Mouse (Mus musculus): Measurements from ENCODE around the gene Rbfox1. TPM values are rescaled to one million over a fixed set of nuclear protein-coding genes. Genes with fewer than 3 reads are reported as not detected.
A peak's percentile ranks its signal among the peaks of the same experiment; 100 is the strongest.

Rbfox1 gene
- polyA plus RNA-seq, 1 experiment from 2014 or later = 2.2 TPM

- no peak overlapping the region for H3K9ac ChIP-seq
- peaks cover 10% of the 10 kb centered on the region; the same call in 1 of the 2 replicates for H3K4me1 ChIP-seq
- no peaks in the 10 kb centered on the region for H3K27me3 ChIP-seq
- no peak overlapping the region for H3K27ac ChIP-seq
- no peak overlapping the region for H3K4me2 ChIP-seq
- H3K9me3 ChIP-seq = no peaks in the 10 kb centered on the region
- ATAC-seq (ENCODE audit: borderline replicate concordance, extremely low read depth, low FRiP score, low TSS enrichment) = no peak
- no peaks in the 10 kb centered on the region for H3K36me3 ChIP-seq
- no peak overlapping the region for H3K4me3 ChIP-seq
- WGBS = 69% methylated on average over 10 of the region's 10 CpGs
Observed at GRCm38 (mm10) chr16:7145505-7145904, 1260.3 kb downstream of the Rbfox1 start.

- 49% methylated on average over 6 of the region's 6 CpGs for WGBS
- no peak overlapping the region for H3K27ac ChIP-seq
- ATAC-seq (ENCODE audit: borderline replicate concordance, extremely low read depth, low FRiP score, low TSS enrichment) = no peak
Observed at GRCm38 (mm10) chr16:7146454-7146853, 1261.3 kb downstream of the Rbfox1 start.

GRCm38 (mm10) chr16:7147884-7148283 is 1262.7 kb downstream of the Rbfox1 start:
- Histone ChIP-seq H3K4me1 (peaks cover 12% of the 10 kb centered on the region; the same call in 1 of the 2 replicates), H3K36me3 (no peaks in the 10 kb centered on the region), H3K27me3 (no peaks in the 10 kb centered on the region), H3K4me3 (no peak overlapping the region), H3K27ac (no peak overlapping the region), H3K9ac (no peak overlapping the region), H3K4me2 (no peak overlapping the region), H3K9me3 (no peaks in the 10 kb centered on the region)
- no peak for ATAC-seq (ENCODE audit: borderline replicate concordance, extremely low read depth, low FRiP score, low TSS enrichment)
- WGBS = 70% methylated on average over 2 of the region's 2 CpGs

More at GRCm38 (mm10) chr16:7146454-7146853, 1261.3 kb downstream of the Rbfox1 start:
- Histone ChIP-seq H3K27me3 (no peaks in the 10 kb centered on the region), H3K9ac (no peak overlapping the region), H3K4me3 (no peak overlapping the region), H3K36me3 (no peaks in the 10 kb centered on the region), H3K4me2 (no peak overlapping the region), H3K9me3 (no peaks in the 10 kb centered on the region), H3K4me1 (peaks cover 12% of the 10 kb centered on the region; the same call in 1 of the 2 replicates)

GRCm38 (mm10) chr16:7149106-7149899 is 1264.1 kb downstream of the Rbfox1 start:
- Histone ChIP-seq H3K9ac (no peak overlapping the region), H3K4me3 (no peak overlapping the region), H3K9me3 (no peaks in the 10 kb centered on the region), H3K4me2 (no peak overlapping the region), H3K27ac (no peak overlapping the region), H3K4me1 (peaks cover 12% of the 10 kb centered on the region; the same call in 1 of the 2 replicates), H3K27me3 (no peaks in the 10 kb centered on the region), H3K36me3 (no peaks in the 10 kb centered on the region)
- ATAC-seq (ENCODE audit: borderline replicate concordance, extremely low read depth, low FRiP score, low TSS enrichment) = 0 out of 2 replicates have a peak, but pooled peaks have one; percentile 47
- 64% methylated on average over 16 of the region's 16 CpGs for WGBS

GRCm38 (mm10) chr16:7150201-7150791 is 1265.1 kb downstream of the Rbfox1 start:
- 20% methylated on average over 8 of the region's 8 CpGs for WGBS
- H3K27ac ChIP-seq = 0 out of 2 replicates have a peak overlapping the region, but pooled peaks have one; percentile 6
- H3K27me3 ChIP-seq = no peaks in the 10 kb centered on the region
- no peaks in the 10 kb centered on the region for H3K9me3 ChIP-seq
- ATAC-seq (ENCODE audit: borderline replicate concordance, extremely low read depth, low FRiP score, low TSS enrichment) = peak; percentile 89
- H3K9ac ChIP-seq = no peak overlapping the region
- H3K4me3 ChIP-seq = no peak overlapping the region
- peaks cover 12% of the 10 kb centered on the region; the same call in 1 of the 2 replicates for H3K4me1 ChIP-seq
- H3K36me3 ChIP-seq = no peaks in the 10 kb centered on the region
- peak overlapping the region; percentile 10; the same call in 1 of the 2 replicates for H3K4me2 ChIP-seq

- 69% methylated on average over 4 of the region's 4 CpGs for WGBS
- Histone ChIP-seq H3K4me3 (no peak overlapping the region), H3K4me2 (no peak overlapping the region), H3K9ac (no peak overlapping the region), H3K27me3 (no peaks in the 10 kb centered on the region), H3K36me3 (no peaks in the 10 kb centered on the region), H3K4me1 (peaks cover 12% of the 10 kb centered on the region; the same call in 1 of the 2 replicates), H3K9me3 (no peaks in the 10 kb centered on the region), H3K27ac (no peak overlapping the region)
- ATAC-seq (ENCODE audit: borderline replicate concordance, extremely low read depth, low FRiP score, low TSS enrichment) = no peak
Observed at GRCm38 (mm10) chr16:7152401-7152800, 1267.2 kb downstream of the Rbfox1 start.

- WGBS = 65% methylated on average over 3 of the region's 3 CpGs
- Histone ChIP-seq H3K9me3 (no peaks in the 10 kb centered on the region), H3K27ac (no peak overlapping the region), H3K9ac (no peak overlapping the region), H3K4me3 (no peak overlapping the region), H3K36me3 (no peaks in the 10 kb centered on the region), H3K4me2 (no peak overlapping the region), H3K4me1 (peaks cover 8% of the 10 kb centered on the region; the same call in 1 of the 2 replicates), H3K27me3 (no peaks in the 10 kb centered on the region)
- no peak for ATAC-seq (ENCODE audit: borderline replicate concordance, extremely low read depth, low FRiP score, low TSS enrichment)
Observed at GRCm38 (mm10) chr16:7154671-7155070, 1269.5 kb downstream of the Rbfox1 start.

- Histone ChIP-seq H3K9ac (no peak overlapping the region), H3K4me1 (no peaks in the 10 kb centered on the region), H3K9me3 (no peaks in the 10 kb centered on the region), H3K27ac (no peak overlapping the region), H3K4me3 (no peak overlapping the region), H3K27me3 (no peaks in the 10 kb centered on the region), H3K36me3 (no peaks in the 10 kb centered on the region), H3K4me2 (no peak overlapping the region)
- ATAC-seq (ENCODE audit: borderline replicate concordance, extremely low read depth, low FRiP score, low TSS enrichment) = no peak
- WGBS = 66% methylated on average over 8 of the region's 8 CpGs
Observed at GRCm38 (mm10) chr16:7158856-7159826, 1274.0 kb downstream of the Rbfox1 start.

- Histone ChIP-seq H3K4me2 (no peak overlapping the region), H3K4me3 (no peak overlapping the region), H3K9ac (no peak overlapping the region), H3K4me1 (no peaks in the 10 kb centered on the region), H3K27ac (no peak overlapping the region), H3K36me3 (no peaks in the 10 kb centered on the region), H3K27me3 (no peaks in the 10 kb centered on the region), H3K9me3 (no peaks in the 10 kb centered on the region)
- no peak for ATAC-seq (ENCODE audit: borderline replicate concordance, extremely low read depth, low FRiP score, low TSS enrichment)
- 85% methylated on average over 6 of the region's 6 CpGs for WGBS
Observed at GRCm38 (mm10) chr16:7159827-7160217, 1274.7 kb downstream of the Rbfox1 start.

GRCm38 (mm10) chr16:7162168-7162567 is 1277.0 kb downstream of the Rbfox1 start:
- Histone ChIP-seq H3K4me1 (no peaks in the 10 kb centered on the region), H3K4me2 (no peak overlapping the region), H3K9me3 (no peaks in the 10 kb centered on the region), H3K27ac (no peak overlapping the region), H3K9ac (no peak overlapping the region), H3K27me3 (no peaks in the 10 kb centered on the region), H3K36me3 (no peaks in the 10 kb centered on the region), H3K4me3 (no peak overlapping the region)
- no peak for ATAC-seq (ENCODE audit: borderline replicate concordance, extremely low read depth, low FRiP score, low TSS enrichment)
- WGBS = 65% methylated on average over 4 of the region's 4 CpGs

GRCm38 (mm10) chr16:7163688-7164087 is 1278.5 kb downstream of the Rbfox1 start:
- ATAC-seq (ENCODE audit: borderline replicate concordance, extremely low read depth, low FRiP score, low TSS enrichment) = no peak
- Histone ChIP-seq H3K27ac (no peak overlapping the region), H3K4me3 (no peak overlapping the region), H3K36me3 (no peaks in the 10 kb centered on the region), H3K9me3 (no peaks in the 10 kb centered on the region), H3K4me1 (no peaks in the 10 kb centered on the region), H3K4me2 (no peak overlapping the region), H3K27me3 (no peaks in the 10 kb centered on the region), H3K9ac (no peak overlapping the region)
- whole genome bisulfite sequencing = 68% methylated on average over 4 of the region's 4 CpGs
